Mouse (Mus musculus): Measurements from ENCODE around the gene Krcc1. TPM values are rescaled to one million over a fixed set of nuclear protein-coding genes. Genes with fewer than 3 reads are reported as not detected.

Krcc1 gene
- polyA plus RNA-seq, 1 experiment from 2014 or later, result 70.8 TPM

DNA sequence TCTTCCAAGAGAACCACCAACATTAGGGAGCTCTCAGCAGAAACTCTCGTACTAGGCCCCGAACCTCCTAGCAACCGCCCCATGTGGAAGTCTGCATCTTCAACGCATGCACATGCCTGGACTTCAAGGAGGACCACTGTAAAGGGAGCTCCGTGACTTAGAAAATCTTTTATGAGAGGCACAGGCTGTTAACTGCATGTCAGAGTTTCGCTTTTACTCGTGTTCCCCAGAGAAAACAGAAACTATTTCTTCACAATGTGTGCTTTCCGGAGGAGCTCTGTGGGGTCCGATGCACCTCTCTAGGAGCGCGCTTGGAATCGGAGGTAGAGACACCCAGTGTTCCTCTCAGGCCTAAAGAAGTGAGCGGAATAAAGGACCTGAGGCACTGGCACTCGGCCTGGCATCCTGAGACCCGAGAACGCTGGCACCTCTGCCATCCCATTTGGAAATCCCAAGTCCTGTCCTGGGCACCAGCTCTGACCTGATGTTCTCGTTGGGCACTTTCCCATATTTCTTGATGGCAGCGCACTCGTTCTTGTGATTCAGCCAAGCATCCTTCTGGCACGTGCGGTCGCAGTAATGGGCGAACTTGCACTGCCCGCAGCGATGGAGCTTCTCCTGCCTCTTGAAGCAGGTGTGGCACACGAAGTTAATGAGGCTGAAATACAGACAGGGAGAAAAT is 32.3 kb upstream of the Krcc1 start:
- Histone ChIP-seq H3K27ac (ENCODE audit: low read length) (no peak overlapping the region), H3K9ac (ENCODE audit: low read depth, low read length) (no peak overlapping the region), H3K4me2 (ENCODE audit: low read depth, low read length) (no peak overlapping the region), H3K4me1 (ENCODE audit: control insufficient read depth, insufficient read depth, low read length) (no peaks in the 10 kb centered on the region; the same call in 1 of the 2 replicates), H3K9me3 (ENCODE audit: control insufficient read depth, low read length) (no peaks in the 10 kb centered on the region), H3K27me3 (replicated peaks; ENCODE audit: control insufficient read depth, insufficient read depth, low read length) (no peaks in the 10 kb centered on the region), H3K36me3 (ENCODE audit: control insufficient read depth, insufficient read depth, low read length) (no peaks in the 10 kb centered on the region), H3K4me3 (ENCODE audit: low read length) (no peak overlapping the region)
- ATAC-seq, result no peak
- 91% methylated on average over 26 of the region's 26 CpGs for WGBS

DNA sequence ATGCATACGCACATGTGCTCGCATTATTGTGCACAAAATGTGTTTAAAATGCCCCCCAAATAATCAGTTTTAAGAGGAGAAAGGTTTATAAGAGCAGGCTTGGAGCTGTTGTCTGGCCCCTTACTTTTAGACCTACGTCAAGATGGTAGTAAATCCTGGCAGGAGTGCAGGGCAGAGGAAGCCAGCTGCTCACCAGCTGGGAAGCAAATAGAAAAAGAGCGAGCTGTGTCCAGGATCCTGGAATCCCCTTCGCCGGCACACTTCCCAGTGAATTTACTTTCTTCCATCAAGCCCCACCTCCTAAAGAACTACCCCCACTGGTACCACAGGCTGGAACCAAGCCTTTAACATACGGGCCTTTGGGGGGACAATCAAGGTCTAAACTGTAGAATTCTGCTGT is 30.6 kb upstream of the Krcc1 start:
- Histone ChIP-seq H3K9ac (ENCODE audit: low read depth, low read length) (no peak overlapping the region), H3K36me3 (ENCODE audit: control insufficient read depth, insufficient read depth, low read length) (no peaks in the 10 kb centered on the region), H3K9me3 (ENCODE audit: control insufficient read depth, low read length) (no peaks in the 10 kb centered on the region), H3K27ac (ENCODE audit: low read length) (no peak overlapping the region), H3K4me3 (ENCODE audit: low read length) (no peak overlapping the region), H3K4me1 (ENCODE audit: control insufficient read depth, insufficient read depth, low read length) (no peaks in the 10 kb centered on the region; the same call in 1 of the 2 replicates), H3K4me2 (ENCODE audit: low read depth, low read length) (no peak overlapping the region), H3K27me3 (replicated peaks; ENCODE audit: control insufficient read depth, insufficient read depth, low read length) (no peaks in the 10 kb centered on the region)
- WGBS, result 78% methylated on average over 7 of the region's 7 CpGs
- ATAC-seq, result no peak

DNA sequence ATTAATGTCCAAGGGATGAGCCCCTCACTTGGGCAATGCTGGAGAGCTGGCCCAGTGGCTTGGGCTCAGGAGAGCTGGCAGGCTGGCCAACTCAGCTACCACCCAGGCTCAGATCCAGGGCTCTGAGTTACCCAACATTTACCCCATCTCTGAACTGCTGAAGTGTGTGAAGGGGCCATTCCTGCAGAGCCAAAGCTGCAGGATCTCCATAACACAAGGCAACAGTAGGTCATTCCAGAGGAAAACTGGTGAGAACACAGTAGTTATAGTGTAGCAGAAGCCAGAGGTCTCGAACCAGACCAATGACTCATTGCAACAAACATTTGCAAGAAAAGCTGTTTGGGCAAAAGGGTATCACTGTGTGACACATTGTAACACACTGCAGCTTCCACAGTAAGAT is 28.7 kb upstream of the Krcc1 start:
- Histone ChIP-seq H3K4me1 (ENCODE audit: control insufficient read depth, insufficient read depth, low read length) (no peaks in the 10 kb centered on the region), H3K27me3 (replicated peaks; ENCODE audit: control insufficient read depth, insufficient read depth, low read length) (no peaks in the 10 kb centered on the region), H3K4me3 (ENCODE audit: low read length) (no peak overlapping the region), H3K36me3 (ENCODE audit: control insufficient read depth, insufficient read depth, low read length) (no peaks in the 10 kb centered on the region), H3K27ac (ENCODE audit: low read length) (no peak overlapping the region), H3K9me3 (ENCODE audit: control insufficient read depth, low read length) (no peaks in the 10 kb centered on the region), H3K4me2 (ENCODE audit: low read depth, low read length) (no peak overlapping the region), H3K9ac (ENCODE audit: low read depth, low read length) (no peak overlapping the region)
- WGBS, result 85% methylated on average over 1 of the region's 1 CpGs
- ATAC-seq, result no peak

DNA sequence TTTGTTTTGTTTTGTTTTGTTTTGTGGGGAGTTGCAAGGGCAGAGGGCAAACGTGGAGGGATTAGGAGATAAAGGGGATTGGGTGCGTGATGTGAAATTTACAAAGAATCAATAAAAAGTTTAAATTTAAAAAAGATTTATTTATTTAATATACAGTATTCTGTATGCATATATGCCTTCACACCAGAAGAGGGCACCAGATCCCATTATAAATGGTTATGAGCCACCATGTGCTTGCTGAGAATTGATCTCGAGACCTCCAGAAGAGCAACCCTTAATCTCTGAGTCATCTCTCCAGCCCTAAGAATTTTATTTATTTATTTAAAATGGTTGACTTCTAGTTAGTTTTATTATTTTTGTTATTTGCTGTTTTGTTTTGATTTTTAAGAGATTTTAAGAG is 28.2 kb upstream of the Krcc1 start:
- no peak overlapping the region for H3K9ac ChIP-seq (ENCODE audit: low read depth, low read length)
- no peak overlapping the region for H3K27ac ChIP-seq (ENCODE audit: low read length)
- ATAC-seq, result no peak
- no peaks in the 10 kb centered on the region for H3K27me3 ChIP-seq (replicated peaks; ENCODE audit: control insufficient read depth, insufficient read depth, low read length)
- 93% methylated on average over 3 of the region's 3 CpGs for WGBS
- H3K36me3 ChIP-seq (ENCODE audit: control insufficient read depth, insufficient read depth, low read length), result no peaks in the 10 kb centered on the region
- H3K9me3 ChIP-seq (ENCODE audit: control insufficient read depth, low read length), result no peaks in the 10 kb centered on the region
- H3K4me1 ChIP-seq (ENCODE audit: control insufficient read depth, insufficient read depth, low read length), result no peaks in the 10 kb centered on the region
- no peak overlapping the region for H3K4me2 ChIP-seq (ENCODE audit: low read depth, low read length)
- no peak overlapping the region for H3K4me3 ChIP-seq (ENCODE audit: low read length)

DNA sequence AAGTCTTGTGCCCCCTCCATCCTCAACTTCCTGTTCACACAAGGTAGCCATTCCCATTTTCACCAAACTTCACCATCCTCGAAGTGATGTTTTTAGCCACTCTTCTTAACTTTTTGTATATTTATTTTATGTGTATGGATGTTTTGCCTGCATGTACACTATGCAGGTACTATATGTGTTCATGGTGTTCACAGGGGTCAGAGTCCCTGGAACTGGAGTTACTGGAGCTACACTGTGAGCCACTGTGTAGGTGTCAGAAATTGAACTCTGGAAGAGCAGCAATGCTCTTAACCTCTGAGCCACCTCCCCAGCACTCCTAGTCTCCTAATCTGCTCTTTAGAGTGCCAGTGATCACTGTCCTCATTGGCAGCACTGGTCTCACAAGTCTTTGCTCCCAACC is 23.1 kb upstream of the Krcc1 start:
- no peak overlapping the region for H3K27ac ChIP-seq (ENCODE audit: low read length)
- WGBS, result 94% methylated on average over 1 of the region's 1 CpGs
- 0 out of 2 replicates have a peak, but pooled peaks have one; percentile 38 for ATAC-seq

DNA sequence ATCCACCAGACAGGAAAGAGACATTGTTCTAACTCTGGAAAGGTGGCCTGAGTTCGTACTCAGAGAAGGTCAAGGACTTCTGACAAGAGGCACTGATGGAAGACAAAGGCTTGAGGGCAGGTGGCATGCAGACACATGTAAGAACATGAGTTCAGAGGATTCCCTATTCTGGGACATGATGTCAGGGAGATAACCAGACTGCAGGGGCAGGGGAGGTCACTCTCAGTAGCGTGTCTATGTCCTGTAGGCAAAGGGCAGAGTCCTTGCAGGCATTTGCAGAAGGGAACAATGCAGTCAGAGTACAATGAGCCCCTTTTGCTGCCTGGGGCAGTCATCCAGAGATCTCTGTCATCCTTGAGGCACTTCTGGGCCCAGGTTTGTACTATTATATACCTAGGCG is 21.9 kb upstream of the Krcc1 start:
- Histone ChIP-seq H3K4me1 (ENCODE audit: control insufficient read depth, insufficient read depth, low read length) (no peaks in the 10 kb centered on the region), H3K4me3 (ENCODE audit: low read length) (no peak overlapping the region), H3K9ac (ENCODE audit: low read depth, low read length) (no peak overlapping the region), H3K4me2 (ENCODE audit: low read depth, low read length) (no peak overlapping the region), H3K27me3 (replicated peaks; ENCODE audit: control insufficient read depth, insufficient read depth, low read length) (no peaks in the 10 kb centered on the region), H3K9me3 (ENCODE audit: control insufficient read depth, low read length) (no peaks in the 10 kb centered on the region), H3K27ac (ENCODE audit: low read length) (no peak overlapping the region), H3K36me3 (ENCODE audit: control insufficient read depth, insufficient read depth, low read length) (no peaks in the 10 kb centered on the region)
- 66% methylated on average over 3 of the region's 3 CpGs for WGBS
- no peak for ATAC-seq

More for the DNA sequence above, 23.1 kb upstream of the Krcc1 start:
- Histone ChIP-seq H3K4me3 (ENCODE audit: low read length) (no peak overlapping the region), H3K4me2 (ENCODE audit: low read depth, low read length) (no peak overlapping the region), H3K9me3 (ENCODE audit: control insufficient read depth, low read length) (no peaks in the 10 kb centered on the region), H3K36me3 (ENCODE audit: control insufficient read depth, insufficient read depth, low read length) (no peaks in the 10 kb centered on the region), H3K27me3 (replicated peaks; ENCODE audit: control insufficient read depth, insufficient read depth, low read length) (no peaks in the 10 kb centered on the region), H3K4me1 (ENCODE audit: control insufficient read depth, insufficient read depth, low read length) (no peaks in the 10 kb centered on the region), H3K9ac (ENCODE audit: low read depth, low read length) (no peak overlapping the region)

DNA sequence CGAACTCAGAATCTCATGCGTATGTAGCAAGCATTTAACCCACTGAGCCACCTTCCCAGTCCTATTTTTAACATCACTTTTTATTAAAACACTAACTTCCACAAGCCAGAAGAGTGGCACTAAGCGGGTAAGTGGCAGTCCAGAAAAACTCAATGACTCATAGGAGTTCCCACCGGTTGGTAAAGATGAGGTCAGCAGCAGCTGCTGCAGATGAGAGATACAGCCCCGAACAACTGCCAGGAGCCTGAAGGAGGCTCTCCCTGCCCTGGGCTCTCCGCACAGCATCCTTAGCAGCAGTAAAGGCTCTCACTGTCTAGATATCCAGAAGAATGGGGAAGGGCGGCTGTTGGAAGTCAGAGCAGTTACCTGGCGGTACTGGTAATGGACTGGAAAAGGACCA is 20.5 kb upstream of the Krcc1 start:
- H3K4me1 ChIP-seq (ENCODE audit: control insufficient read depth, insufficient read depth, low read length), result no peaks in the 10 kb centered on the region
- no peak overlapping the region for H3K4me3 ChIP-seq (ENCODE audit: low read length)
- ATAC-seq, result no peak
- no peaks in the 10 kb centered on the region for H3K27me3 ChIP-seq (replicated peaks; ENCODE audit: control insufficient read depth, insufficient read depth, low read length)
- no peak overlapping the region for H3K9ac ChIP-seq (ENCODE audit: low read depth, low read length)
- no peak overlapping the region for H3K4me2 ChIP-seq (ENCODE audit: low read depth, low read length)
- WGBS, result 86% methylated on average over 8 of the region's 8 CpGs
- no peaks in the 10 kb centered on the region for H3K36me3 ChIP-seq (ENCODE audit: control insufficient read depth, insufficient read depth, low read length)
- H3K9me3 ChIP-seq (ENCODE audit: control insufficient read depth, low read length), result no peaks in the 10 kb centered on the region
- H3K27ac ChIP-seq (ENCODE audit: low read length), result no peak overlapping the region

DNA sequence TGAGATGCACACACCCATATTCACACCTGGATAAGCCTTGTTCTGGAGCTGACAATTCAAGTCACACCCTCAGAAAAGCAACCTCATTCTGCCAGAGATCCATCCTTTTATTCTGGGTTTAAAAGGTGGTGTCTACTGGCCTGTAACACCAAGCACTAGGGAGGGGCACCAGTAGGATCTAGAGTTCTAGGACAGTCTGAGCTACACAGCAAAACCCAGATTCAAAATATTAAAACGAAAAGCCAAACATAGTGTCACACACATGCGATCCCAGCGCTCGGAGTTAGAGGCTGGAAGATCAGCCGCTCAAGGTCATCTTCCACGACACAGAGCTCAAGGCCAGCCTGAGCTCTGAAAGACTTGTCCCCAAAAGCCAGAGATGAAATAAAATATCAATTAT is 17.0 kb upstream of the Krcc1 start:
- Histone ChIP-seq H3K4me1 (ENCODE audit: control insufficient read depth, insufficient read depth, low read length) (no peaks in the 10 kb centered on the region), H3K36me3 (ENCODE audit: control insufficient read depth, insufficient read depth, low read length) (no peaks in the 10 kb centered on the region), H3K4me2 (ENCODE audit: low read depth, low read length) (no peak overlapping the region), H3K9ac (ENCODE audit: low read depth, low read length) (no peak overlapping the region), H3K27ac (ENCODE audit: low read length) (no peak overlapping the region), H3K9me3 (ENCODE audit: control insufficient read depth, low read length) (no peaks in the 10 kb centered on the region), H3K4me3 (ENCODE audit: low read length) (no peak overlapping the region), H3K27me3 (replicated peaks; ENCODE audit: control insufficient read depth, insufficient read depth, low read length) (no peaks in the 10 kb centered on the region)
- ATAC-seq, result no peak
- WGBS, result 82% methylated on average over 6 of the region's 6 CpGs

DNA sequence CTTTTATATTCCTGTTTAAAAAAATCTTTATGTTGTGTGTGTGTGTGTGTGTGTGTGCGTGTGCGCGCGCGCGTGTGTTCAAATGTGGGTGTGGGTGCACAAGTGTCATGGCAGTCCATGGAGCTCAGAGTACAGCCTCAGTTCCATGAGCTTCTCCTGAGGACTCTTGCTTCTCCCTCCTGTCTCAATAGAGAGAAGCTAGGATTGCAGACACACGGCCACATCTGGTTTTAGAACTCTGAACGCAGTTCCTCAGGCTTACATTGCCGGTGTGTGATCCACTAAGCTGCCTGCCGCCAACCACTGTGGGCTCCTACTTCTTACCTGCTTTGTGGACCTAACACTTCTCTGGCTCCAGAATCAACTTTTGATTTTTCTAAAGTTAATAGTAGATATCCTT is 15.3 kb upstream of the Krcc1 start:
- ATAC-seq, result no peak
- Histone ChIP-seq H3K9ac (ENCODE audit: low read depth, low read length) (no peak overlapping the region), H3K4me1 (ENCODE audit: control insufficient read depth, insufficient read depth, low read length) (no peaks in the 10 kb centered on the region), H3K36me3 (ENCODE audit: control insufficient read depth, insufficient read depth, low read length) (no peaks in the 10 kb centered on the region), H3K4me3 (ENCODE audit: low read length) (no peak overlapping the region), H3K27me3 (replicated peaks; ENCODE audit: control insufficient read depth, insufficient read depth, low read length) (no peaks in the 10 kb centered on the region), H3K9me3 (ENCODE audit: control insufficient read depth, low read length) (no peaks in the 10 kb centered on the region), H3K27ac (ENCODE audit: low read length) (no peak overlapping the region), H3K4me2 (ENCODE audit: low read depth, low read length) (no peak overlapping the region)
- 92% methylated on average over 10 of the region's 10 CpGs for WGBS

DNA sequence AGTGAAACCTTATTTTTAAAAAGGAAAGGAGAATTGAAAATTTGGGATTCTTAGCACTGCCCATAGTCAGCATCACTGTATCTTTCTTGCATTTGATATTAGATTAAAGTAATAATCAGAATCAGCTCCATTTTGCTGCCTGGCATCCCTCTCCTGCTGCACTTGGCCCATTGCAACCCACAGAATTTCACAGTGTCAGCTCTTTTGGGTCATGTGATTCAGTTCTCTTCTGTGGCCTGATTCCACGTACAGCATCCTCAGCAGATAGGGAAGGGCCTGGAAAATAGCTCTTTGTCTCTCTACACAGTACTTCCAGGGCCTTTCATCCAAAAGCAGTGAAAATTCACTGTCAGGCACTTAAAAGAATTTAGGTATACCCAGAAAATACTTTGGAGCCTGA is 14.1 kb upstream of the Krcc1 start:
- Histone ChIP-seq H3K4me2 (ENCODE audit: low read depth, low read length) (no peak overlapping the region), H3K4me3 (ENCODE audit: low read length) (no peak overlapping the region), H3K36me3 (ENCODE audit: control insufficient read depth, insufficient read depth, low read length) (no peaks in the 10 kb centered on the region), H3K9me3 (ENCODE audit: control insufficient read depth, low read length) (no peaks in the 10 kb centered on the region), H3K27ac (ENCODE audit: low read length) (no peak overlapping the region), H3K4me1 (ENCODE audit: control insufficient read depth, insufficient read depth, low read length) (no peaks in the 10 kb centered on the region), H3K27me3 (replicated peaks; ENCODE audit: control insufficient read depth, insufficient read depth, low read length) (no peaks in the 10 kb centered on the region), H3K9ac (ENCODE audit: low read depth, low read length) (no peak overlapping the region)
- ATAC-seq, result no peak
- 52% methylated on average over 1 of the region's 1 CpGs for WGBS

All from intestine, embryonic 16.5 days (tissue).